Mouse (Mus musculus): ENCODE results near the gene Fkbp5. TPM values are rescaled to one million over a fixed set of nuclear protein-coding genes. Genes with fewer than 3 reads are reported as not detected.

Gene Fkbp5
- polyA plus RNA-seq, 1 experiment from 2014 or later = 4.3 TPM

DNA sequence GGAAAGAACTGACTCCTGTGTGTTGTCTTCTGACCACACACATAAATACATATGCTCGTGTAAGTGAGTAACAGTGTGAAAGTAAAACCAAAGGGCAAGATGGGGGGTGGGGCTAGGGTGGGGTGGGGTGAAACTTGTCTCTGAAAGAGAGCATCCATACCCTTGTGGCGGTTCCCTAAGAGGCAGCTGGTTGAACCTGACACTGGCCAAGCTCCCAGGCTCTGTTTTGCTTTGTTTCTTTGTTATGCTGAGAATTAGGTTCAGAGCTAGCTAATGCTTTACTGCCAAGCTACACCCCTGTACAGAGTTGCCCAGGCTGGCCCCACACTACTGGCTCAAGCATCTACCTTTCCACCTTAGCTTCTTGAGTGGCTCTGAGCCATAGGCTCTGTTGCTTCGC is 16.9 kb downstream of the Fkbp5 start:
- Histone ChIP-seq H3K4me2 (ENCODE audit: low read length) (no peak overlapping the region), H3K9ac (ENCODE audit: low read length) (no peak overlapping the region), H3K27me3 (ENCODE audit: control insufficient read depth, insufficient read depth, low read length) (no peaks in the 10 kb centered on the region), H3K4me3 (ENCODE audit: control insufficient read depth in 1 of 2, insufficient read depth in 1 of 2, low read depth in 1 of 2, low read length in 2 of 2) (no peak overlapping the region), H3K27ac (replicated peaks in 1 of 2; ENCODE audit: control insufficient read depth in 1 of 2, insufficient read depth in 1 of 2, low read depth in 2 of 2, low read length in 2 of 2) (no peak overlapping the region), H3K9me3 (ENCODE audit: control insufficient read depth, low read length) (no peaks in the 10 kb centered on the region), H3K36me3 (ENCODE audit: control insufficient read depth, insufficient read depth, low read length) (no peaks in the 10 kb centered on the region), H3K4me1 (ENCODE audit: control insufficient read depth in 2 of 2, insufficient read depth in 2 of 2, low read length in 2 of 2) (no peaks in the 10 kb centered on the region)
- 71% methylated on average over 3 of the region's 3 CpGs for WGBS
- ATAC-seq (ENCODE audit: insufficient number of reproducible peaks, insufficient read depth, low FRiP score, low read depth) = no peak

- Histone ChIP-seq H3K36me3 (ENCODE audit: control insufficient read depth, insufficient read depth, low read length) (no peaks in the 10 kb centered on the region), H3K4me3 (ENCODE audit: control insufficient read depth in 1 of 2, insufficient read depth in 1 of 2, low read depth in 1 of 2, low read length in 2 of 2) (no peak overlapping the region), H3K4me2 (ENCODE audit: low read length) (no peak overlapping the region), H3K27me3 (ENCODE audit: control insufficient read depth, insufficient read depth, low read length) (no peaks in the 10 kb centered on the region), H3K4me1 (ENCODE audit: control insufficient read depth in 2 of 2, insufficient read depth in 2 of 2, low read length in 2 of 2) (no peaks in the 10 kb centered on the region), H3K9me3 (ENCODE audit: control insufficient read depth, low read length) (no peaks in the 10 kb centered on the region), H3K9ac (ENCODE audit: low read length) (no peak overlapping the region), H3K27ac (replicated peaks in 1 of 2; ENCODE audit: control insufficient read depth in 1 of 2, insufficient read depth in 1 of 2, low read depth in 2 of 2, low read length in 2 of 2) (no peak overlapping the region)
- ATAC-seq (ENCODE audit: insufficient number of reproducible peaks, insufficient read depth, low FRiP score, low read depth) = no peak
- WGBS = 72% methylated on average over 2 of the region's 2 CpGs
Observed at GRCm38 (mm10) chr17:28499190-28499589, 18.1 kb downstream of the Fkbp5 start.

DNA sequence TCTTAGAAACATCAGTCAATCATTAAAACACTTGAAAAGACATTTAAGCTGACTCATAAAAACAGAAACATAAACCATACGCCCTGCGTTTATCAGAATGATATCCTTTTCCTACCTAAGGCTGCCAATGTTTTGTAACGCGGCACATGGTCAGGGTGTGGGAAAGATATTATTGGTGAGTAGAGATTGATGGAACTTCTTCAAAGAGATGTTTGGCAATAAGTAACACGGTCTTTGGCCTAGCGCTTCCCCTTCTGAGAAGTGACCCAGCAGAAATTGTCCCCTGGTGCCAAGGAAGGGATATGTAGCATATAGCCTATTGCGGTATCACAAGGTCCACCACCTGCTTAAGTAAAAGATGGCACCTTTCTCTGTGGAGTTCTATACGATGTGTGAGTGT is 21.5 kb downstream of the Fkbp5 start:
- Histone ChIP-seq H3K9me3 (ENCODE audit: control insufficient read depth, low read length) (no peaks in the 10 kb centered on the region), H3K4me1 (ENCODE audit: control insufficient read depth in 2 of 2, insufficient read depth in 2 of 2, low read length in 2 of 2) (no peaks in the 10 kb centered on the region), H3K9ac (ENCODE audit: low read length) (no peak overlapping the region), H3K4me3 (ENCODE audit: control insufficient read depth in 1 of 2, insufficient read depth in 1 of 2, low read depth in 1 of 2, low read length in 2 of 2) (no peak overlapping the region), H3K4me2 (ENCODE audit: low read length) (no peak overlapping the region), H3K27me3 (ENCODE audit: control insufficient read depth, insufficient read depth, low read length) (no peaks in the 10 kb centered on the region), H3K36me3 (ENCODE audit: control insufficient read depth, insufficient read depth, low read length) (no peaks in the 10 kb centered on the region), H3K27ac (replicated peaks in 1 of 2; ENCODE audit: control insufficient read depth in 1 of 2, insufficient read depth in 1 of 2, low read depth in 2 of 2, low read length in 2 of 2) (no peak overlapping the region)
- no peak for ATAC-seq (ENCODE audit: insufficient number of reproducible peaks, insufficient read depth, low FRiP score, low read depth)
- 83% methylated on average over 8 of the region's 8 CpGs for WGBS

DNA sequence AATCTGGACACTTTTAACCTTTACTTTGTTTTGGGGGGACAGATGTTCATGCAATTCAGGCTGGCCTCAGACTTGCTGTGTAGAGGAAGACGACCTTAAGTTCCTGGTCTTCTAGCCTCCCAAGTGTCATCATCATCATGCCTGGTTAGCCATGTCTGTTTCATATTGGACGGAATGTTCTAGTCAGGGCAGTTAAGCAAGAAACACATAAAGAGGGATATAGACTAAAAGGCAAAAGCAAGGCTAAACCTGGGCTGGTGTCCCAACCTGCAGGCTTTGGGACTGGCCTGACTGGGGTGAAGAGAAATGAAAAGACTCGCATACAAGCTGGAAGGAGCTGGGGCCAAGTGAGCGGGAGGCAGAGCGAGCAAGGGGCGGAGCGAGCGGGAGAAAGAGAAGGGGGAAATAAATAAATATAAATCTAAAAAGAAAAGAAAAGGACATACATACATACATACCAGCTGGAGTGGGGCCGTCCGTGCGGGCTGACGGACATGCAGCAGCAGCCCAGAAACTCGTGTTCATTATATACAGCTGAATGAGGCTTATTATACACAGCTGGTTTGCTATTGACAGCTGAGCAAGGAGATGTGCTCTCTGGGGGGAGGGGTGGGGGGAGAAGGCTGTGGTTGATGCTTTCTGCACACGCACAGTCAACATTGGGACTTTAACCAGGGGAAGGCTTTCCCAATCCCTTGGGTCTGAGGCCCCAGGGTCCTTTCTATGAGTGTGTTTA is 26.1 kb downstream of the Fkbp5 start:
- Histone ChIP-seq H3K4me2 (ENCODE audit: low read length) (no peak overlapping the region), H3K9me3 (ENCODE audit: control insufficient read depth, low read length) (no peaks in the 10 kb centered on the region), H3K4me1 (ENCODE audit: control insufficient read depth in 2 of 2, insufficient read depth in 2 of 2, low read length in 2 of 2) (peaks cover 0 to 3% of the 10 kb centered on the region in 2 experiments; a peak in 2 of 4 replicates), H3K9ac (ENCODE audit: low read length) (no peak overlapping the region), H3K36me3 (ENCODE audit: control insufficient read depth, insufficient read depth, low read length) (no peaks in the 10 kb centered on the region), H3K27me3 (ENCODE audit: control insufficient read depth, insufficient read depth, low read length) (no peaks in the 10 kb centered on the region), H3K27ac (replicated peaks in 1 of 2; ENCODE audit: control insufficient read depth in 1 of 2, insufficient read depth in 1 of 2, low read depth in 2 of 2, low read length in 2 of 2) (no peak overlapping the region), H3K4me3 (ENCODE audit: control insufficient read depth in 1 of 2, insufficient read depth in 1 of 2, low read depth in 1 of 2, low read length in 2 of 2) (no peak overlapping the region)
- 83% methylated on average over 14 of the region's 14 CpGs for WGBS
- ATAC-seq (ENCODE audit: insufficient number of reproducible peaks, insufficient read depth, low FRiP score, low read depth) = no peak

DNA sequence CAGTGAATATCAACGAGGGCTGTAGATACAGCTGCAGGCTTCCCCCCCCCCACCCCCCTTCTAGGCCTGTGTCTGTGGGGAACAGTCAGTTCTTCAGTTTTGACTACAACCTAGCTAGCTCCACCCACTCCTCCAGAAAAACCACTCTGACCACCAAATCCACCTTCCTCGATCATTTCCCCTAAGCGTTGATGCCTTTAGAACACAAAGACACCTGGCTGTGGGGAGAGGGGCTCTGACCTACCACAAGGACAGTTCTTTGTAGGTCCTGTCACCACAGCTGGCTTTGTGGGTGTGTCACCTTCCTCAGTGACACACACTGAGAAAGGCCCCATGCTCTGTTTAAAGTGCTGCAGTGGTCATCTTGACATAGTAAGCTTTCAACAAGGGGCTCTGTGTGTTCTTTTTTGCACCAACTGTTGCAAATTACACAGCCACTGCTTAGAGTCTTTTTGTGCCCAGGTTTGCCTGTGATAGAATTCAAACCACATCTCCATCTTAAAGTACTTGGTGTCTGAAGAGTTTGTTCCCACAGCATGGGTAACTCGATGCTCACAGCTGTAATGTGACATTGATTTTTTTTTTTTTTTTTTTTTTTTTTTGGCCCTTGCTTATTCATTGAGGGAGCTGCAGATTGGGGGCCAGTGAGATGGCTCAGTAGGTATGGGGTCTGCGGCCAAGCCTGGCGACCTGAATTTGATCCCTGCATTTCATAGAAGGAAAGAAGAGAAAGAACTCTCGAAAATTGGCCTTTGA is 28.9 kb downstream of the Fkbp5 start:
- no peak for ATAC-seq (ENCODE audit: insufficient number of reproducible peaks, insufficient read depth, low FRiP score, low read depth)
- Histone ChIP-seq H3K27ac (replicated peaks in 1 of 2; ENCODE audit: control insufficient read depth in 1 of 2, insufficient read depth in 1 of 2, low read depth in 2 of 2, low read length in 2 of 2) (no peak overlapping the region), H3K27me3 (ENCODE audit: control insufficient read depth, insufficient read depth, low read length) (no peaks in the 10 kb centered on the region), H3K4me3 (ENCODE audit: control insufficient read depth in 1 of 2, insufficient read depth in 1 of 2, low read depth in 1 of 2, low read length in 2 of 2) (no peak overlapping the region), H3K9me3 (ENCODE audit: control insufficient read depth, low read length) (no peaks in the 10 kb centered on the region), H3K36me3 (ENCODE audit: control insufficient read depth, insufficient read depth, low read length) (no peaks in the 10 kb centered on the region), H3K4me2 (ENCODE audit: low read length) (no peak overlapping the region), H3K9ac (ENCODE audit: low read length) (no peak overlapping the region), H3K4me1 (ENCODE audit: control insufficient read depth in 2 of 2, insufficient read depth in 2 of 2, low read length in 2 of 2) (peaks cover 0 to 4% of the 10 kb centered on the region in 2 experiments; a peak in 2 of 4 replicates)
- WGBS = 70% methylated on average over 7 of the region's 7 CpGs

- H3K4me3 ChIP-seq (ENCODE audit: control insufficient read depth in 1 of 2, insufficient read depth in 1 of 2, low read depth in 1 of 2, low read length in 2 of 2) = no peak overlapping the region
- peaks cover 0 to 4% of the 10 kb centered on the region in 2 experiments; a peak in 2 of 4 replicates for H3K4me1 ChIP-seq (ENCODE audit: control insufficient read depth in 2 of 2, insufficient read depth in 2 of 2, low read length in 2 of 2)
- no peak for ATAC-seq (ENCODE audit: insufficient number of reproducible peaks, insufficient read depth, low FRiP score, low read depth)
- no peaks in the 10 kb centered on the region for H3K27me3 ChIP-seq (ENCODE audit: control insufficient read depth, insufficient read depth, low read length)
- no peak overlapping the region for H3K9ac ChIP-seq (ENCODE audit: low read length)
- no peaks in the 10 kb centered on the region for H3K36me3 ChIP-seq (ENCODE audit: control insufficient read depth, insufficient read depth, low read length)
- no peak overlapping the region for H3K27ac ChIP-seq (replicated peaks in 1 of 2; ENCODE audit: control insufficient read depth in 1 of 2, insufficient read depth in 1 of 2, low read depth in 2 of 2, low read length in 2 of 2)
- WGBS = 91% methylated on average over 18 of the region's 18 CpGs
- no peak overlapping the region for H3K4me2 ChIP-seq (ENCODE audit: low read length)
- H3K9me3 ChIP-seq (ENCODE audit: control insufficient read depth, low read length) = no peaks in the 10 kb centered on the region
Observed at GRCm38 (mm10) chr17:28487584-28488257, 29.6 kb downstream of the Fkbp5 start.

- peak overlapping the region; percentile 89 for H3K4me2 ChIP-seq (ENCODE audit: low read length)
- ATAC-seq (ENCODE audit: insufficient number of reproducible peaks, insufficient read depth, low FRiP score, low read depth) = no peak
- no peaks in the 10 kb centered on the region for H3K36me3 ChIP-seq (ENCODE audit: control insufficient read depth, insufficient read depth, low read length)
- H3K9me3 ChIP-seq (ENCODE audit: control insufficient read depth, low read length) = no peaks in the 10 kb centered on the region
- no peaks in the 10 kb centered on the region for H3K27me3 ChIP-seq (ENCODE audit: control insufficient read depth, insufficient read depth, low read length)
- H3K4me1 ChIP-seq (ENCODE audit: control insufficient read depth in 2 of 2, insufficient read depth in 2 of 2, low read length in 2 of 2) = peaks cover 0 to 4% of the 10 kb centered on the region in 2 experiments; a peak in 2 of 4 replicates
- H3K9ac ChIP-seq (ENCODE audit: low read length) = no peak overlapping the region
- no peak overlapping the region for H3K4me3 ChIP-seq (ENCODE audit: control insufficient read depth in 1 of 2, insufficient read depth in 1 of 2, low read depth in 1 of 2, low read length in 2 of 2)
- WGBS = 83% methylated on average over 6 of the region's 6 CpGs
- no peak overlapping the region for H3K27ac ChIP-seq (replicated peaks in 1 of 2; ENCODE audit: control insufficient read depth in 1 of 2, insufficient read depth in 1 of 2, low read depth in 2 of 2, low read length in 2 of 2)
Observed at GRCm38 (mm10) chr17:28486720-28487119, 30.6 kb downstream of the Fkbp5 start.
